Mouse (Mus musculus): ENCODE measurements around the gene Coro1b. TPM values are rescaled to one million over a fixed set of nuclear protein-coding genes. Genes with fewer than 3 reads are reported as not detected.

Coro1b gene
- polyA plus RNA-seq, 1 experiment from 2014 or later = 130 TPM

- H3K4me3 ChIP-seq = peak within 1 kb of the TSS; percentile 96
- peak; percentile 97 for DNase-seq (ENCODE audit: extremely low spot score, low spot score)
- H3K27me3 ChIP-seq (ENCODE audit: poor library complexity, severe bottlenecking) = no peaks in the 10 kb centered on the region
- H3K27ac ChIP-seq = peak within 1 kb of the TSS; percentile 98
- 6% methylated on average over 47 of the region's 47 CpGs for WGBS
- H3K36me3 ChIP-seq (replicated peaks) = peaks cover 39% of the 10 kb centered on the region
- H3K9me3 ChIP-seq = no peaks in the 10 kb centered on the region
- peaks cover 50% of the 10 kb centered on the region for H3K4me1 ChIP-seq
Measured at GRCm38 (mm10) chr19:4191528-4192250, 43.3 kb downstream of the Coro1b start, which contains the start of gene Ppp1ca. TSS of gene Ppp1ca (plus strand) at chr19:4192065.

GRCm38 (mm10) chr19:4192251-4192985 is 44.0 kb downstream of the Coro1b start:
- peak overlapping the region; percentile 96 for H3K4me3 ChIP-seq
- no peaks in the 10 kb centered on the region for H3K9me3 ChIP-seq
- under 1% methylated on average over 50 of the region's 52 CpGs for WGBS
- peak overlapping the region; percentile 98 for H3K27ac ChIP-seq
- peaks cover 55% of the 10 kb centered on the region for H3K4me1 ChIP-seq
- DNase-seq (ENCODE audit: extremely low spot score, low spot score) = no peak
- H3K27me3 ChIP-seq (ENCODE audit: poor library complexity, severe bottlenecking) = no peaks in the 10 kb centered on the region
- peaks cover 47% of the 10 kb centered on the region for H3K36me3 ChIP-seq (replicated peaks)

DNA sequence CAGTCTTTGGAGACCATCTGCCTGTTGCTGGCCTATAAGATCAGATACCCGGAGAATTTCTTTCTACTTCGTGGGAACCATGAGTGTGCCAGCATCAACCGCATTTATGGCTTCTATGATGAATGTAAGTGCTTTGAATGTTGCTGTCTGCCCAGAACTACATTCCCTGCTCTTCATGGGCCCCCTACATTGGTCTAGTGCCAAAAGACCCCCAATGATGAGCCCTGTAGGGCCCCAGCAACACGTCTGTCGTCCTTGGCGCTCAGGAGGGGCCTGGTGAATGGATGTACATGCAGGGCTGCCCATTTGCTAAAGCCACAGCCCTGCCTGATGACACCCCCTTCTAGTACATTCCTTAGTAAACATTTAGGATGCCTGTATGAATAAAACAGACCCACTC is 44.7 kb downstream of the Coro1b start:
- 75% methylated on average over 6 of the region's 6 CpGs for WGBS
- H3K27ac ChIP-seq = peak overlapping the region; percentile 98
- peak overlapping the region; percentile 96 for H3K4me3 ChIP-seq
- no peaks in the 10 kb centered on the region for H3K27me3 ChIP-seq (ENCODE audit: poor library complexity, severe bottlenecking)
- no peak for DNase-seq (ENCODE audit: extremely low spot score, low spot score)
- H3K4me1 ChIP-seq = peaks cover 55% of the 10 kb centered on the region
- peaks cover 54% of the 10 kb centered on the region for H3K36me3 ChIP-seq (replicated peaks)
- H3K9me3 ChIP-seq = no peaks in the 10 kb centered on the region

GRCm38 (mm10) chr19:4194021-4194724 is 45.8 kb downstream of the Coro1b start:
- no peak for DNase-seq (ENCODE audit: extremely low spot score, low spot score)
- Histone ChIP-seq H3K4me3 (peak overlapping the region; percentile 96; the same call in 1 of the 2 replicates), H3K36me3 (replicated peaks) (peaks cover 64% of the 10 kb centered on the region)

GRCm38 (mm10) chr19:4194776-4195650 is 46.6 kb downstream of the Coro1b start:
- no peak for DNase-seq (ENCODE audit: extremely low spot score, low spot score)
- WGBS = 86% methylated on average over 12 of the region's 12 CpGs
- peak overlapping the region; percentile 96; the same call in 1 of the 2 replicates for H3K4me3 ChIP-seq
- H3K9me3 ChIP-seq = no peaks in the 10 kb centered on the region
- H3K27me3 ChIP-seq (ENCODE audit: poor library complexity, severe bottlenecking) = no peaks in the 10 kb centered on the region
- H3K4me1 ChIP-seq = peaks cover 65% of the 10 kb centered on the region
- peaks cover 73% of the 10 kb centered on the region for H3K36me3 ChIP-seq (replicated peaks)
- no peak overlapping the region for H3K27ac ChIP-seq

More at GRCm38 (mm10) chr19:4194021-4194724, 45.8 kb downstream of the Coro1b start:
- WGBS = 92% methylated on average over 8 of the region's 8 CpGs
- H3K9me3 ChIP-seq = no peaks in the 10 kb centered on the region
- H3K27ac ChIP-seq = no peak overlapping the region
- H3K27me3 ChIP-seq (ENCODE audit: poor library complexity, severe bottlenecking) = no peaks in the 10 kb centered on the region
- peaks cover 57% of the 10 kb centered on the region for H3K4me1 ChIP-seq

DNA sequence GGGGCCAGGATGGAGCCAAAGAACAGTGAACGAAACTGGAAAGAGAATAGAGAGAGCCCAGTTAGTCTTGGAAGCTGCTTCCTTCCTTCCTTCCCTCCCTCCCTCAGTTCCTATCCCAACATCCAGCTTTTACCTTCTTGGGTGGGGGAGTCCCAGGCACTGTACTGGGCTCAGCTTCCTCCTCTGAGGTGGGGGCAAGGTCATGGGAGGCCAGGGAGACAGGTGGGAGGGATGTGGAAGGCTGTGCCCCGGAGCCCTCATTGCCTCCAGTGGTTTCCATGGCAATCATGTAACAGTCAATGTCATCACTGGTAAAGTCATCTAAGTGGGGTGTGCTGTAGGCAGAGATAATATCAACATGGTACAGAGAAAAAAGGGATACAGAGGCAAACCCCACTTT is 47.6 kb downstream of the Coro1b start:
- peaks cover 69% of the 10 kb centered on the region for H3K4me1 ChIP-seq
- no peak overlapping the region for H3K27ac ChIP-seq
- H3K36me3 ChIP-seq (replicated peaks) = peaks cover 78% of the 10 kb centered on the region
- no peak for DNase-seq (ENCODE audit: extremely low spot score, low spot score)
- 84% methylated on average over 2 of the region's 2 CpGs for WGBS
- H3K9me3 ChIP-seq = no peaks in the 10 kb centered on the region
- H3K4me3 ChIP-seq = no peak overlapping the region
- H3K27me3 ChIP-seq (ENCODE audit: poor library complexity, severe bottlenecking) = no peaks in the 10 kb centered on the region

GRCm38 (mm10) chr19:4196548-4196947 is 48.1 kb downstream of the Coro1b start:
- H3K4me3 ChIP-seq = 0 out of 2 replicates have a peak overlapping the region, but pooled peaks have one; percentile 11
- H3K9me3 ChIP-seq = no peaks in the 10 kb centered on the region
- no peak overlapping the region for H3K27ac ChIP-seq
- H3K27me3 ChIP-seq (ENCODE audit: poor library complexity, severe bottlenecking) = no peaks in the 10 kb centered on the region
- DNase-seq (ENCODE audit: extremely low spot score, low spot score) = no peak
- 71% methylated on average over 5 of the region's 5 CpGs for WGBS
- peaks cover 78% of the 10 kb centered on the region for H3K36me3 ChIP-seq (replicated peaks)
- H3K4me1 ChIP-seq = peaks cover 65% of the 10 kb centered on the region

GRCm38 (mm10) chr19:4197180-4197579 is 48.8 kb downstream of the Coro1b start:
- WGBS = 83% methylated on average over 3 of the region's 3 CpGs
- H3K4me1 ChIP-seq = peaks cover 66% of the 10 kb centered on the region

DNA sequence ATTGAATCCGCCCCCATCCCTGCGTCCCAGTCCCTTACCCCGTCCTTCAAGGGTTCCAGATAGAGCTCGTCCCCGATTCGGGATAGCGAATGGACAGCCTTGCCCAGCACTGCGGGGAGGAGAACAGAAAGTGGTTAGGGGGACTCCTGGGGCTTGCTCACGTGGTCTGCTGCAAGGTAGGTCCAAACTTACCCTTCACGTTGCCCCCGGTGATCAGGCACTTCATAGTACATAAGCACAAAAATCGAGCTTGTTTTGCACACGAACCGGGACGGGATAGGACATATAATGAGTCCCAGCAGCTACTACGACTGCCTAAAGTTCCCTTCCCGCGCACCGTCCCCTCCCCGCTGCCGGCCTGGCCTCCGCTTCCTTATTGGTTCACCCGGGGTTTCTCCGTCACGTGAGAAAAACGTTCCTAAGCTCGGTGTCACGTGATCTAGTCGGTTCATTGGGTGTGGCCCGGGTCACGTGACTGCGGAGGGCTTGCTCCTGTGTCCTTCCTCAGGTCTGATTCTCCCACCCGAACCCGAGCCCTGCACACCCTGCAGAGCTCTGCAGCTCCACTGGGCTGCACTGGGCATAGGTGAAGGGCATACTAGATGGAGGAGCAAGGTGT is 53.0 kb downstream of the Coro1b start, which contains the start of gene Rad9a:
TSS of gene Rad9a (minus strand) at position 372 of the 619 bp plus-strand sequence.
- DNase-seq (ENCODE audit: extremely low spot score, low spot score) = peak; percentile 98
- Histone ChIP-seq H3K27ac (peak within 1 kb of the TSS; percentile 93), H3K4me3 (peak within 1 kb of the TSS; percentile 85), H3K27me3 (ENCODE audit: poor library complexity, severe bottlenecking) (peaks cover 31% of the 10 kb centered on the region), H3K9me3 (no peaks in the 10 kb centered on the region), H3K4me1 (peaks cover 43% of the 10 kb centered on the region), H3K36me3 (replicated peaks) (peaks cover 42% of the 10 kb centered on the region)
- WGBS = under 1% methylated on average over 34 of the region's 34 CpGs

More at GRCm38 (mm10) chr19:4197180-4197579, 48.8 kb downstream of the Coro1b start:
- Histone ChIP-seq H3K4me3 (no peak overlapping the region), H3K9me3 (no peaks in the 10 kb centered on the region), H3K27me3 (ENCODE audit: poor library complexity, severe bottlenecking) (0 out of 2 replicates have a peak, but pooled peaks cover under 1% of the 10 kb centered on the region), H3K27ac (no peak overlapping the region), H3K36me3 (replicated peaks) (peaks cover 78% of the 10 kb centered on the region)
- DNase-seq (ENCODE audit: extremely low spot score, low spot score) = no peak

DNA sequence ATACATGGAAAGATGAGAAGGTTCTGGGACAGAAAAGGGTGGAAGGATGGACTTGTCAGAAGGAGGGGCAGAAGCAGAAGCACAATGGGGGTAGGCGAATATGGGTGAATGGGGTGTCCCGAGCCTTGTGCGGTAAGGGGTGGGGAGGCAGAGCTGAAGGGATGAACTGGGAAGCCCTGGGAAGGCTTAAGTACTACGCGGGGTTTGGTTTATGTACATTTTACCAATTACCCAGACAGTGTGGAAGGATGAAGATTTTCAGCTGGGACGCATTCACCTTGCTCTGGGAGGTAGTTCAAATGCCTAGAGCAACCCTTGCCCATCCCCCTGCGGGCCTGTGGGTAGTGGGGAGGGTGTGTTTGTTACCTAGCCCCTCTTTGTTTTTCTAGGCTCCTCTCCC is 53.7 kb downstream of the Coro1b start:
- DNase-seq (ENCODE audit: extremely low spot score, low spot score) = no peak
- peak overlapping the region; percentile 93 for H3K27ac ChIP-seq
- peaks cover 33% of the 10 kb centered on the region for H3K27me3 ChIP-seq (ENCODE audit: poor library complexity, severe bottlenecking)
- H3K36me3 ChIP-seq (replicated peaks) = peaks cover 34% of the 10 kb centered on the region
- 26% methylated on average over 7 of the region's 7 CpGs for WGBS
- H3K4me3 ChIP-seq = peak overlapping the region; percentile 85
- H3K4me1 ChIP-seq = peaks cover 35% of the 10 kb centered on the region
- H3K9me3 ChIP-seq = no peaks in the 10 kb centered on the region

GRCm38 (mm10) chr19:4203148-4203547 is 54.7 kb downstream of the Coro1b start:
- Histone ChIP-seq H3K9me3 (no peaks in the 10 kb centered on the region), H3K4me3 (no peak overlapping the region), H3K36me3 (replicated peaks) (peaks cover 24% of the 10 kb centered on the region), H3K4me1 (peaks cover 35% of the 10 kb centered on the region), H3K27me3 (ENCODE audit: poor library complexity, severe bottlenecking) (peaks cover 39% of the 10 kb centered on the region), H3K27ac (no peak overlapping the region)
- no peak for DNase-seq (ENCODE audit: extremely low spot score, low spot score)
- WGBS = 70% methylated on average over 3 of the region's 3 CpGs
